Mouse (Mus musculus): Measurements from ENCODE around the gene Fam189a1. TPM values are rescaled to one million over a fixed set of nuclear protein-coding genes. Genes with fewer than 3 reads are reported as not detected.

The Fam189a1 gene
- polyA plus RNA-seq, 1 experiment from 2014 or later, result 0.46 TPM

DNA sequence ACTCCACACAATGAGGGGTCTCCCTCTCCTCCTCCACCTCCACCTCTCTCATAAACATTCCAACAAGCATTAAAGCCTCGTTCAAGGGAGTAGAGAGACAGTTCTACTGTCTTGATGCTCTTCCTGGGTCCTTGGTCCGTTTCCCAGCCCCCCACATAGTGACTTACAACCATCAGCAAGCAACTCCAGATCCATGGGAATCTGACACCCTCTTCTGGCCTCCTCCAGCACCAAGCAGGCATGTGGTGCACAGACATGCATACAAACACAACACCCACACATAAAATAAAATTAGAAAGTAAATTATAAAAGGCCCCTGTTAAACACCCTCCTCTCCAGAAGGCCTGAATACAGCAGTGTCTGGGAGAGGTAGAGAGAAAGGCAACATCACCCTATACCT lies 317.1 kb downstream of the Fam189a1 start:
- ATAC-seq (ENCODE audit: insufficient read depth), result no peak
- no peaks in the 10 kb centered on the region for H3K36me3 ChIP-seq (ENCODE audit: insufficient read depth)
- WGBS, result 50% methylated on average over 2 of the region's 2 CpGs
- no peaks in the 10 kb centered on the region for H3K27me3 ChIP-seq (ENCODE audit: insufficient read depth, low read length)
- no peak overlapping the region for H3K27ac ChIP-seq (ENCODE audit: low read depth)
- no peaks in the 10 kb centered on the region for H3K9me3 ChIP-seq (ENCODE audit: low read depth, low read length)
- H3K4me1 ChIP-seq (ENCODE audit: insufficient read depth), result no peaks in the 10 kb centered on the region
- peak overlapping the region; percentile 54; the same call in 1 of the 2 replicates for H3K4me2 ChIP-seq
- H3K4me3 ChIP-seq (ENCODE audit: low read depth, low read length), result no peak overlapping the region
- H3K9ac ChIP-seq, result no peak overlapping the region
- DNase-seq, result no peak
- no peak for TF ChIP-seq CTCF (IDR thresholded peaks at IDR 0.05; ENCODE audit: low read depth)

DNA sequence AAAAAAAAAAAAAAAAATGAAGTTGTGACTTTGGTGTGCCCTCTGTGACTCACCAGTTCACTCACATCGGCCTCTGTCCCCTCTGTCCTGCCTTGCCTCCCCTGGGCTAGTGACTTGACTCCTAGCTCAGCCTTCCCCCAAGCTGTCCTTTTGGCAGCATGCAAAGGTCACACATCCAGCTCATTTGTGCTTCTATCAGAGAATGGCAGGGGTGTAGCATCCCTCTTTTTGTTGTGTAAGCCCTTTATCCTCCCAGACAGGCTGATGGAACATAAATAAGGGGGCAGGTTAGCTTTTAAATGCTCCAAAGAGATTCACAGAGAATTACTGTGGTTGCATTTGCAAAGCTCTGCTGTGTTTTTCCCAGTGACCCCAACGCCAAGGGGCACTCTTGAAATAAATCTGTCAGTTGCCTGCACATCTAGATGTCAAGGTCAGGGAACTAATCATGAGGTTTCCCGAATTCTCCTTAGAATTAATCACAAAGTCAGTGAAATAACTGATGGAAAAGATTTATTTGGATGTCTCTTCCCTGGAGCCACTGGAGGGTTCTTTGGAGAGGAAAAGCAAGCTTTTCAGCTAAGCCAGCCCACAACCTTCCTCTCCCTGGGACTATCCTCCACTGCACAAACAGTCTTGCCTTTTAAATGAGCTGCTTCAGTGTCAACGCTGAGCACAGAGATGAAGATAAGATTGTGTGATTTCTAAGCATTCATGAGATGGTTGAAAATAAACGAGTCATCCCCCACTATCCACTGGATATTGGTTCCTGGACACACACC lies 326.0 kb downstream of the Fam189a1 start:
- Histone ChIP-seq H3K27me3 (ENCODE audit: insufficient read depth, low read length) (no peaks in the 10 kb centered on the region), H3K4me2 (no peak overlapping the region), H3K4me1 (ENCODE audit: insufficient read depth) (no peaks in the 10 kb centered on the region), H3K4me3 (ENCODE audit: low read depth, low read length) (no peak overlapping the region), H3K27ac (ENCODE audit: low read depth) (no peak overlapping the region), H3K9ac (no peak overlapping the region), H3K9me3 (ENCODE audit: low read depth, low read length) (no peaks in the 10 kb centered on the region), H3K36me3 (ENCODE audit: insufficient read depth) (no peaks in the 10 kb centered on the region)
- no peak for TF ChIP-seq CTCF (IDR thresholded peaks at IDR 0.05; ENCODE audit: low read depth)
- ATAC-seq (ENCODE audit: insufficient read depth), result no peak
- WGBS, result 34% methylated on average over 5 of the region's 5 CpGs
- no peak for DNase-seq

DNA sequence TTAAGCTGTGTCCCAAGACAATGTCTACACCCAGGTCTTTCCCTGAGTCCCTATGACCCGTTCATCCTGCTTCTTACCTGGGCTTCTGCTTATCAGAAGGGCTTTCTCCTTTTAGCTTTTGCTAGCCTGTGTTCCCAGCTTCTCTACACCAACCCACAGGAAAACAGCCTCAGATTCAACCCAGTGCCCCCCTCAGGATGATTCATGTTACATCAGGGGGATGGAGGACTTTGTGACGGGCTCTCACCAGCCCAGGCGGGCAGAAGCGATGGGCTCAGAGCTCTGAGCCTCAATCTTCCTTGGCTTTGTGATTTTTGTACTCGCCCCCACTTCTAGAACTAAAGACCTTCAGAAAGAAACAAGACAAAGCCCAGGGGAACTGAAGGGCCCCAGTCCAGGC lies 335.3 kb downstream of the Fam189a1 start:
- no peak for DNase-seq
- no peak for ATAC-seq (ENCODE audit: insufficient read depth)
- Histone ChIP-seq H3K9ac (no peak overlapping the region), H3K36me3 (ENCODE audit: insufficient read depth) (no peaks in the 10 kb centered on the region), H3K4me3 (ENCODE audit: low read depth, low read length) (no peak overlapping the region), H3K27me3 (ENCODE audit: insufficient read depth, low read length) (no peaks in the 10 kb centered on the region), H3K4me1 (ENCODE audit: insufficient read depth) (no peaks in the 10 kb centered on the region), H3K9me3 (ENCODE audit: low read depth, low read length) (no peaks in the 10 kb centered on the region), H3K27ac (ENCODE audit: low read depth) (no peak overlapping the region), H3K4me2 (no peak overlapping the region)
- no peak for TF ChIP-seq CTCF (IDR thresholded peaks at IDR 0.05; ENCODE audit: low read depth)
- WGBS, result 74% methylated on average over 5 of the region's 5 CpGs

DNA sequence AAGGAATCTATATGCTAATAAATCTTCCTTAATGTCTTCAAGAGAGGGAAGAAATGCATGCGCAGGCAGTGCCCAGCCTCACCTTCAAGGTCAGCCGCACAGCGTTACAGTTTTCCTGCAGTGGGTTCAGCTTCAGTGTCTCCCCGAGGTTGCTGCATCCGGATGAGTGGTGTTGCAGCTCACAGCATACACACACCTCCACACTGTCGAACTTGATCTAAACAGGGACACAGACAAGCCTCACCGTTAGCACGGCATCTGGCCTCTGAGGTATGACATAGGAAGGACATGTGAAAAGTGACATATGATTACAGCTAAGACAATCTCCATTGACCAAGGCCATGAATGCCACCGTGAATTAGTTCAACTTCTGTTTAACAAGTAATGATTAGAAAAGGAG lies 336.7 kb downstream of the Fam189a1 start:
- no peak for TF ChIP-seq CTCF (IDR thresholded peaks at IDR 0.05; ENCODE audit: low read depth)
- Histone ChIP-seq H3K4me3 (ENCODE audit: low read depth, low read length) (no peak overlapping the region), H3K9me3 (ENCODE audit: low read depth, low read length) (no peaks in the 10 kb centered on the region), H3K27me3 (ENCODE audit: insufficient read depth, low read length) (no peaks in the 10 kb centered on the region), H3K9ac (no peak overlapping the region), H3K4me1 (ENCODE audit: insufficient read depth) (no peaks in the 10 kb centered on the region), H3K36me3 (ENCODE audit: insufficient read depth) (no peaks in the 10 kb centered on the region), H3K27ac (ENCODE audit: low read depth) (no peak overlapping the region), H3K4me2 (no peak overlapping the region)
- ATAC-seq (ENCODE audit: insufficient read depth) (no peak), DNase-seq (no peak)
- WGBS, result 62% methylated on average over 9 of the region's 9 CpGs

DNA sequence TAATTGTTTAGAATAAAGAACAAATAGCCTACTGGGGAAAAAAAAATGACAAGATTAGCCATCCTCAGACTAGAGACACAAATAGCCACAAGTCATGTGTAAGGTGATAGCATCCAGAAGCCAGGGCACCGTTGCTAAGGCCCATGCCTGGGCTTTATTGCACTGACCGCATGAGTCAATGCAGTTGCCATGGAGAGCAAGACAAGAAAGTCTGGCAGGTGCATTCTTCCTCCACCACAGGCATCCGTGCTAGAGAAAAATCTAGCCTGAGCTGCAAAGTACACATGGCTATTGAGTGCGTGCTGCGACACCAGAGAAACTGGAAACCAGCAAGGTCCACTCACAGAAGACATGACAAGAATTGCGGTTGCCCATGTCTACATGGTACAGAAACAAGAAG lies 347.5 kb downstream of the Fam189a1 start:
- Histone ChIP-seq H3K27me3 (ENCODE audit: insufficient read depth, low read length) (no peaks in the 10 kb centered on the region), H3K4me2 (no peak overlapping the region), H3K4me3 (ENCODE audit: low read depth, low read length) (no peak overlapping the region), H3K4me1 (ENCODE audit: insufficient read depth) (no peaks in the 10 kb centered on the region), H3K9me3 (ENCODE audit: low read depth, low read length) (no peaks in the 10 kb centered on the region), H3K27ac (ENCODE audit: low read depth) (no peak overlapping the region), H3K36me3 (ENCODE audit: insufficient read depth) (no peaks in the 10 kb centered on the region), H3K9ac (no peak overlapping the region)
- DNase-seq (no peak), ATAC-seq (ENCODE audit: insufficient read depth) (no peak)
- TF ChIP-seq CTCF (IDR thresholded peaks at IDR 0.05; ENCODE audit: low read depth), result no peak
- 75% methylated on average over 6 of the region's 6 CpGs for WGBS

DNA sequence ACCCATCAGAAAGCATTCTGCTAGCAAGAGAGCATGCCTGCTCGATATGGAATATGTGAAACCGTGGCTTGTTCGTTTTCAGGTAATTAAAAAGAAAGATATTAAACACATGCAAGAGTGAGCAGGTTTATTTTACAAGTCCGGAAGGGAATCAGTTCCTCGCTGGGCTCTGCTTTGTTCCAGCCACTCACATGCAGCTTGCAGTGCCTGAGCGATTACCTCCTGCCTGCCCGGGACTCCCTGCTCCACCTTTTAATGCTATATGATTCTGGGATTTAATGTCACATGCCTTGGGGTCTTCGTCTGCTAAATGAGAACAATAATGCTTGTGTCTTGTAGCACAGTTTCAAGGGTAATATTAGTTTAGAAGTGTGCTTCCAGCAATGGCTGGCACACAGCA lies 351.3 kb downstream of the Fam189a1 start:
- DNase-seq (no peak), ATAC-seq (ENCODE audit: insufficient read depth) (no peak)
- H3K9me3 ChIP-seq (ENCODE audit: low read depth, low read length), result no peaks in the 10 kb centered on the region
- H3K27ac ChIP-seq (ENCODE audit: low read depth), result no peak overlapping the region
- no peaks in the 10 kb centered on the region for H3K36me3 ChIP-seq (ENCODE audit: insufficient read depth)
- H3K27me3 ChIP-seq (ENCODE audit: insufficient read depth, low read length), result no peaks in the 10 kb centered on the region
- H3K4me2 ChIP-seq, result no peak overlapping the region
- no peak for TF ChIP-seq CTCF (IDR thresholded peaks at IDR 0.05; ENCODE audit: low read depth)
- H3K9ac ChIP-seq, result no peak overlapping the region
- H3K4me3 ChIP-seq (ENCODE audit: low read depth, low read length), result no peak overlapping the region
- H3K4me1 ChIP-seq (ENCODE audit: insufficient read depth), result no peaks in the 10 kb centered on the region
- 80% methylated on average over 8 of the region's 8 CpGs for WGBS

DNA sequence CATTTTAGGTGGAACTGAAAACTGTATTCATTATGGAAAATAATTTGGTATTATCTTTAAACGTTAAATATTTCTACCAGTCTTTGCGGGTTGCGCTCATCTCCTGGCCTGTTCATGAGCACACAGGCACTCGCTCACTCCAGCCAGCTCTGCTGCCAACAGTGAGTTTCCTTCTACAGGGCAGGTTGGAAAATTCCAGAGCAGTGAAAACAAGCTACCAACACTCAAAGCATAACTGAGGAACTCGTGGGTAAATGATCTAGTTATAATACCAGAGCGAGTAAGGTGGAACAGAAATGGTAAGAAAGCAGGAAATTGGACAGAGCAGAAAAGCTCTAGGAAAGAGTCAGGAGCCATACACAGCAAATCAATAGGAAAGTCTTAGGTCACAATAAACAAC lies 360.8 kb downstream of the Fam189a1 start:
- WGBS, result 77% methylated on average over 6 of the region's 6 CpGs
- Histone ChIP-seq H3K9ac (no peak overlapping the region), H3K4me1 (ENCODE audit: insufficient read depth) (no peaks in the 10 kb centered on the region), H3K27ac (ENCODE audit: low read depth) (no peak overlapping the region), H3K9me3 (ENCODE audit: low read depth, low read length) (no peaks in the 10 kb centered on the region), H3K4me3 (ENCODE audit: low read depth, low read length) (no peak overlapping the region), H3K27me3 (ENCODE audit: insufficient read depth, low read length) (no peaks in the 10 kb centered on the region), H3K4me2 (no peak overlapping the region), H3K36me3 (ENCODE audit: insufficient read depth) (no peaks in the 10 kb centered on the region)
- no peak for DNase-seq
- TF ChIP-seq CTCF (IDR thresholded peaks at IDR 0.05; ENCODE audit: low read depth), result no peak
- no peak for ATAC-seq (ENCODE audit: insufficient read depth)

Data from lung, embryonic 14.5 days (tissue).